Mouse (Mus musculus) CD4-positive, CD25-positive, alpha-beta regulatory T cell, adult 4 months (primary cell): ENCODE measurements at regions not wholly inside any gene's neighbourhood (a gene's known extent, or its start where the extent isn't known, plus 50 kb on each side); places are given as distances from the start of the nearest gene placed in this dataset.

Experiments used
- ATAC-seq: one replicate; pipeline ENCODE4 v1.8.0; 2017

GRCm38 (mm10) chr1:185089196-185089595 lies 89.8 kb upstream of the Mark1 start:
- ATAC-seq, result no peak

DNA sequence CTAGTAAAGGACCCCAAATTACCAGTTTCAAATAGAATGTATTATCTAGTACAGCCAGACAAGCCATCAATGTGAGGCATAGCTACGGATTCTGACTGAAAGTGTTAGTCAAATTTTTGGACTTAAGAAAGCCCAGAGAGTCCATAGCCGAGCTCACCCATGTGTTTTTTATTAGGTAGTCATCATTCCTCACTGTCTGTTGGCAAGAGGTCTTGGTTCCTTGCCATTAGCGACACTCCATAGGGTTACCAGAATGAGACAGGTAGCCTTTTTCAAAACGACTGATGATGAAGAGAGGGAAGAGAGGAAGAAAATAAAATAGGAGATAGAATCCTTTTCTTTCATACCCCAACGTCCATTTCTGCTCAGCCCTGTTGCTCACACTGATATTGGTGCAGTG lies 83.8 kb upstream of the Mark1 start:
- ATAC-seq, result no peak

DNA sequence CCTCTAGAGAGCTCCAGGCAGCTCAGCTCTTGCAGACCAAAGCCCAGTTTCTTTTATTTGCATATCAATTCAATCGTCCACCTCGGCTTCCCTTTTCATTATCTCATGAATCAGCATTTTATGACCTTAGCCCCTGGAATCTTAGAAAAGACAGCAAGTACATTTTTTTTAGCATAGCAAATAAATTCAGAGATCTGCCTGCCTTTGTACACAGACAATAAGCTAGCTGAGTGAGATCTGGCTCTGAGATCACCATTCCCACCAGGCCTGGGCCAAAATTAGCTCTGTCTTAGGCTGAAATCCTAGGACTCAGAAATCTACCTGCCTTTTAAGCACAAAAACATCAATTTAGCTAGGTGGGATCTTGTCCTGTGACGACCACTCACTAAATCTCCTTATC lies 80.7 kb upstream of the Mark1 start:
- no peak for ATAC-seq

- no peak for ATAC-seq
Observed at GRCm38 (mm10) chr1:185079331-185079880, 80.0 kb upstream of the Mark1 start.

- ATAC-seq, result no peak
Observed at GRCm38 (mm10) chr1:185074001-185074400, 74.6 kb upstream of the Mark1 start.

- ATAC-seq, result no peak
Observed at GRCm38 (mm10) chr1:185072766-185073165, 73.4 kb upstream of the Mark1 start.

GRCm38 (mm10) chr1:185071566-185071965 lies 72.2 kb upstream of the Mark1 start:
- peak; percentile 26 for ATAC-seq

DNA sequence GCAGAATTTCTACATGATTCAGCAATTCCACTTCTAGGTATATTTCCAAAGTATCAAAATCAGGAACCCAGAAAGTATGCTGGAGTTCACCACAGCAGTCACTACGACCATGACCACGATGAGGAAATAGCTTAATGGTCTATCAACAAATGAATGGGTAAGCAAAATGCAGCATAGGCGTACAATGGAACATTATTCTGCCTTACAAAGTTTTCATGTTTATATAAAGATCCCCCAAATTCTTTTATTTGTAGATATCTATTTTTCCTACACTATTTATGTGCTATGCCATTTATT lies 71.4 kb upstream of the Mark1 start:
- no peak for ATAC-seq

DNA sequence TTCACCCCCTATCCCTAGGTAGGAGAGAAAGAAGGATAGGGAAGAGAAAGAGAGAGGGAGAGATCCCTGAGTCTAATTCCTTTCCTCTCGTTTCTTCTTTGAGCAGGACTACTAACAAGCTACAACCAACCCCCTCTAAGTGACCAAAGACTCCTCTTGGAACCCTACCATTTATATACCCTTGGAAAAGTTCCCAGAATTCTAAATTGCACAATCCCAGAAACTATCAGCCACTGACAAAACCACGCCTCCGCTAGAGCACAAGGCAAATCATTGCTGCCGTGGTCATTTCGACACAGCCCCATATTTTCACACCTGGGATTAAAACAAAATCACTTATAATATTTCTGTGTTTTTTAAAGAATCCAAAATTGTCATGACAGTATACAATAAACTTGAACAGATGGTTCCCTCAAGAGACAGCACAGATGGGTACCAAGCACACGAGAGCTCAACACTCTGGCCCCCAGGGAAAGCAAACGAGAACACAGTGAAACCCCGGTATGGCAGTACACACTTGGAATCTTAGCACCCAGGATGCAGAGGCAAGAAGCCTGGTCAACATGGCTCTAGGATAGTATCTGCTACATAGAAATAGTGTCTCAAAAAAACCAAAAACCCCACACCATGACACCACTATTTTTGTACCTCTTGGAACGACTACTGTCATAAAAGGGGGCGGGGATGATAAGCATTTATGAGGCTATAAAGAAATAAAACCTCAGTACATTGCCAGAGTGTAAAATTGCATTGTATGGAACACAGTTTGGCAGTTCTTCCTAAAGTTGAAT lies 70.9 kb upstream of the Mark1 start:
- ATAC-seq, result no peak

- no peak for ATAC-seq
Observed at GRCm38 (mm10) chr1:185068136-185068535, 68.8 kb upstream of the Mark1 start.

DNA sequence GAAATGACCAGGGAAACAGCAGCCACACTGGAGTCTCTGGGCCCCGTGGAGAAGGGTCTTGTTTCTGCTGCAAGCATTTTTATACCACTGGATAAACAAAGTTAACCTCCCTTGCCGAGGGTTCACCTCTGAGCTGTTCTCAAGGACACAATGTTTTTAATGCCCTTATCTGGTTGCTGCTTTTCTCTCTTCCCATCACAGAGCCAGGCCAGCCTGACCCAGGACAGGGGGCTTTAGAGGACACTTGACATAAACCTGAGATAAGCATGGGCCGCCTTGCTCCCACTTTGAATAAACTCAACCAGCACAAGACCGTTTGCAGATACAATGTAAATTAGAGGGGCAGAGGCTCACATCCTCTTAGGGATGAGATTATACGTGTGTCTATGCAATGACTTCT lies 68.3 kb upstream of the Mark1 start:
- no peak for ATAC-seq

DNA sequence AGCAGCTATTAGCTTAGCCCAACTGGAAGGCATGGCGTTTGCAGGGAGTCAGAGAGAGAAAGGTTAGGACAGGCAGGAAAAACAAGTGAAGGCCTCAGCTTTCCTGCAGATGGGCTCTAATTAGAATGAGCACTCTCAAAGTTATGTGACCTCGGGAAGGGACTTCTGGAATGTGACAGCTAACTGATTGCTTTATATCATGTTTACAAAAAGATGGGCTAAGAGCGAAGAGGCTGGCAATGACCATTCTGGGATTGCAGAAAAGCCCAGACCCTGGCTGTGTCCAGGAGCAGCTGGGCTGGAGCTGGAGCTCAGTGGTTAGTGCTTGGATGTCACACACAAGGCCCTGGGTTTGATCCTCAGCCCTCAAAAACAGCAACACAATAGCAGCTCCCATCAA lies 65.7 kb upstream of the Mark1 start:
- ATAC-seq, result no peak

- ATAC-seq, result no peak
Observed at GRCm38 (mm10) chr1:185062103-185062502, 62.7 kb upstream of the Mark1 start.

DNA sequence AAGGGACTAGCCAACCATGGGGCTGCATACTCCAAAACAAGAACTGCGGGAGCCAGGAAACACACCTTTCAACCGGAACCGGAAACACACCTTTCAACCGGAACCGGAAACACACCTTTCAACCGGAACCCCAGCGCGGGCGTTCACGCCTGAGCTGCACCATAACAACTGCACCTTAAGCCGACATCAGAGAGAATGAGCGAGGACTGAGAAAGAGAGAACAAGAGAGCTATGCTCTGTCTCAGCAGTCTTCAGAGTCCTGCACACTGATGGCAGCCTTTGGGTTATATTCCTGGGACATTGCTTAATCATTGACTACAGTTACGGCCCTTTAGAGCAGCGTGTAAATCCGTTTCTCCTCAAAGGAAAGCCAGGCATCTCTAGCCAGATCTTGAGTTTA lies 58.1 kb upstream of the Mark1 start:
- no peak for ATAC-seq

DNA sequence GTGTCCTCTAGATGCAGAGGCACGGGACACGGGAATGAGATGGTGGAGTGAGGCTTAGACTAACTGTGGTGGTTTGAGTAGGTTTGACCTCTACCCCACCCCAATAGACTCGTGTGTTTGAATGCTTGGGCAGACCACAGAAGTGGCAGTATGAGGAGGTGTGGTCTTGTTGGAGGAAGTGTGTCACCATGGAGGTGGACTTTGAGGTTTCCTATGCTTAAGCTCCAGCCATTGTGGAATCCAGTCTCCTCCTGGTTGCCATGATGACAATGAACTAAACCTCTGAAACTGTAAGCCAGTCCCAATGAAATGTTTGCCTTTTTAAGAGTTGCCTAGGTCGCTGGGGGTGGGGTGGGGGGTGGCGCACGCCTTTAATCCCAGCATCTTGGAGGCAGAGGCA lies 53.3 kb upstream of the Mark1 start:
- no peak for ATAC-seq

DNA sequence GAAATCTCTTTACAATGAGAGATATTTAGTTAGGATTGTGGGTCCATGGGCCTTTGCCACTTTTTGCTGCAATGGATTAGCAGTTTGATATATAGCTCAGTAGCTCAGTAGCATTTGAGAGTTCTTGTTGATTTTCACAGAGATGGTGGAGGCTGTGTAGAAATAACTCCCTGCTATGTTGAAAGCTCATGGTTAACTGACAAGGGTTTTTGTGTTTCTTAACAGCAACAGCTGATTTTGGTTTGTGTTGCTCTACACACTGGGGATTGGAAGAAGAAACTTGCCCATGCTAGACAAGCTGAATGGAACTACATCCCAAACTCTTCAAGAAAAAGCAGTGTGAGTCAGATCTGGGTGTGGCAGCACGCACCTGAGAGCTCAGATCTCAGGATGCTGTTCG lies 50.6 kb upstream of the Mark1 start:
- ATAC-seq, result no peak
